ENCODE assay signal across 8 mouse cellular contexts in the genomic region with DNA sequence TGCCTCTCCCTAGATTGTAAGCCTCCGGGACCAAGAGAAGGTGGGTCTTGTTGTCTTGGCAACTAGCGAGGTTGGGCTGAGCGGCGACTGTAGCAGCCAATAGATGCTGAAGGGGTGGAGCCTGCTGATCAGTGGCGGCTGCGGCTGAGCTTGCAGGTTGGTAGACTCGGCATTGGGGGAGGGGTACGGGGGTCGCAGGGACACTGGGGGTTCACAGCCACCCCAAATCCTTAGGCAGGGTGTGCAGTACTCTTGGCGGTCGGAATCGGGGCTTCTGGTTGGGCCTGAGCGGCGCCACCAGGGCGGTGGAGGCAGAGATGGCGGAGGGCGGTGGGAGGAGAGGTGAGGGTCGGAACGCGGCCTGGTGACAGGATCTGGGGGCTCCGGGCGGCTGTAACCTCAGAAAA. TPM values are rescaled to one million over a fixed set of nuclear protein-coding genes. Genes with fewer than 3 reads are reported as not detected.
A peak's percentile ranks its signal among the peaks of the same experiment; 100 is the strongest.
DNase-seq lines count a peak whose midpoint lies in the region; ATAC-seq lines count a peak whose summit lies in the region.

No protein-coding gene starts in this region.

- DNase-seq in adipocyte (ENCODE audit: low spot score), result peak; percentile 97
- DNase-seq in embryo, embryonic 10 days (ENCODE audit: low spot score), result peak; percentile 98
- peak; percentile 86 for DNase-seq in gastrocnemius, postnatal 10 days
- DNase-seq in induced T-regulatory cell, adult 2 months (ENCODE audit: low read depth), result peak; percentile 91
- DNase-seq in left cerebral cortex, adult 9 months (ENCODE audit: low spot score in 2 of 2), result peak; percentile 92 to 95
- DNase-seq in right cerebral cortex, postnatal 14 days, result peak; percentile 92
- DNase-seq in urinary bladder, postnatal 36 days (ENCODE audit: low spot score in 2 of 2), result peak; percentile 85 to 91

- ATAC-seq in megakaryocyte progenitor cell, adult 5-6 weeks (replicated peaks; ENCODE audit: poor library complexity), result peak; percentile 92

RNA-seq across cellular contexts. Expression of a gene that starts 10.0 kb away (rescaled TPM):
- total RNA-seq in gastrocnemius, postnatal 10 days (2021), result 10 to 100 TPM; 27.2 to 29.0 TPM
- total RNA-seq in megakaryocyte progenitor cell, adult 5-6 weeks (2015), result 5.8 and 12.7 TPM in 2 replicates
- total RNA-seq in megakaryocyte progenitor cell, adult 5-6 weeks (2017), result 5.1 and 9.2 TPM in 2 replicates

RNA-seq across cellular contexts. Expression of a gene that starts 11.8 kb away (rescaled TPM):
- total RNA-seq in gastrocnemius, postnatal 10 days (2021), result 10 to 100 TPM; 18.2 to 31.6 TPM
- not detected in 2 replicates for total RNA-seq in megakaryocyte progenitor cell, adult 5-6 weeks (2015)
- not detected in 2 replicates for total RNA-seq in megakaryocyte progenitor cell, adult 5-6 weeks (2017)

RNA-seq across cellular contexts. Expression of a gene that starts 32.7 kb away (rescaled TPM):
- total RNA-seq in gastrocnemius, postnatal 10 days (2021), result not detected
- not detected in 2 replicates for total RNA-seq in megakaryocyte progenitor cell, adult 5-6 weeks (2015)
- total RNA-seq in megakaryocyte progenitor cell, adult 5-6 weeks (2017), result not detected in 2 replicates

RNA-seq across cellular contexts. Expression of a gene that starts 34.6 kb away (rescaled TPM):
- 100 to 1,000 TPM; 558 to 576 TPM for total RNA-seq in gastrocnemius, postnatal 10 days (2021)
- not detected in 2 replicates for total RNA-seq in megakaryocyte progenitor cell, adult 5-6 weeks (2015)
- not detected in 2 replicates for total RNA-seq in megakaryocyte progenitor cell, adult 5-6 weeks (2017)

Comparison
In these comparisons a context has a peak if more than half of its experiments do, and no peak if none do; other contexts are left out.
1. Peak in every context shown above with its lines: DNase-seq and ATAC-seq.
2. RNA of a gene that starts 11.8 kb away (total RNA-seq): 18.2 to 31.6 TPM in gastrocnemius, postnatal 10 days; not detected in megakaryocyte progenitor cell, adult 5-6 weeks; every median in the first group is over 10 times any median in the second.